Mouse (Mus musculus): ENCODE measurements around the gene Syn2.

The Syn2 gene

DNA sequence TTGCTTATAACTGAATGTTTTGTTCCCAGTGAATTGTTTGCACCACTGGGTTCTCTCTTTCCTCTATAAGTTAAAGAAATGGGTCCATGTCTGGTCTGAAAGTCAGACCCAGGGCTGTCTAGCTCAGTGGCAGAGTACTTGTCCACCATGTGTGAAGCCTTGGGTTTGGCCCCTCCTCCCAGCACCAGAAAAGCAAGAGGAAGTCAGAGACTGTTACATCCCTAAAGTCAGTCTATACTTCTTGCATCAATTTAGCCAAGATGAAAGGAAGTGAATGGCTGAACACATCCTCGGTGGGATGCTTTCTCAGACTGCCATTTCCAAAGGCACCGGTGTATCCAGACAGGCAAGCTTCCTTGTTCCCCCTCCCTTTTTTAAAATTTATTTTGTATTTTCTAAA is 156.4 kb downstream of the Syn2 start:
- in situ Hi-C loops (cut with MboI, MseI), result no loop called here

DNA sequence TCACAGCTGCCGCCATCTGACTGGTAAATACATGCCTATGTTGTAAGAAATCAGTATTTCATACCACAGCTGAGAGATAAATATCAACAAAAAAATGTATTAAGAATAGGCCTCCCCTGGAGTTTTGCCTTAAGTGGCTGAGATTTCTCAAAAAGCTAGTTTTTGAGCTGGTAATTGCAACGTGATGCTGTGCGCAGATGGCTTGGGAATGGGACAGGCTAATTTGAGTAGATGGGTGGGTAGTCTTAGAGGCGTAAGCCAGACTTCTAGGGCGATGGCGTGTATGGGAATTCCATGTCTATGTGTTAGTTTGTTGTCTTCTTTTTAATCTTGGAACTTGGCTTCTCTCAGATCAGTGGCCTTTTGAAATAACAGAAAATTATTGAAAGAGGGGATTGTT is 157.1 kb downstream of the Syn2 start:
- in situ Hi-C loops (cut with MboI, MseI), result no loop called here

DNA sequence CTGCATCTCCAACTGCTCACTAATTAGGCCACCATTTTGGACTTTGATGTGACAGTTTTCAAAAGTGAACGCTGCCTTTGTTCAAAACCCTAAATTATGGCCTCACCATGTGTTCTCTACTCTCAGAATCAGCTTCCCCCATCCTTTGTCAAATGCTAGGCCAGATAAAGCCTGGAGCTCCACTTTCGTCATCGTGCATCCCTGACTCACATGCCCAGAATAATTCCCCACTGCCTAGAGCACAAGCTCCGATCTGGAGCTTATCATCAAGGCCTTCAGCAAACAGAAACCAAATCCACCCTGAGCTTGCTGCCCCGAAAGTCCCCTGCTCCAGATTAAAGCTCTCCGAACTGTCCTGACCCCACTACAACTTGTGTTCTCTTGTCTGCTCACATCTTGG is 157.9 kb downstream of the Syn2 start:
- in situ Hi-C loops (cut with MboI, MseI), result no loop called here

DNA sequence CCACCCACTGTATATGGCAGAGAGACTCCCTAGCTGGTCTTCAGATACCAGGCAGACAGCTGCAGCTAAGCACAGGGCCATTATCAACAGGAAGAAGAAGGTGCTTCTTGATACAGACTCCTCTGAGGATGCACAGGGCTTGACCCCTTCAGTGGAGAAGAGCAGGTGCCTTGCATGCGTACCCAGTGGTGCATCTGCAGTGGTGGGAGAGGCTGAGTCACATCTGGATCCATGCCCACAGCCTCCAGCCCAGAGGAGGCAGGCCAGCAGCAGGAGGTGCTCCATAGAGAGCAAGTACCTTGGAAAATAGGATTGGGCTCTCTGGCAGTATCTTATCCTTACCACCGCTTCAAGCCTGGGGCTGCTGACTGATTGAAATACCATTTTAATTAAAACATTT is 159.2 kb downstream of the Syn2 start:
- in situ Hi-C loops (cut with MboI, MseI), result no loop called here

DNA sequence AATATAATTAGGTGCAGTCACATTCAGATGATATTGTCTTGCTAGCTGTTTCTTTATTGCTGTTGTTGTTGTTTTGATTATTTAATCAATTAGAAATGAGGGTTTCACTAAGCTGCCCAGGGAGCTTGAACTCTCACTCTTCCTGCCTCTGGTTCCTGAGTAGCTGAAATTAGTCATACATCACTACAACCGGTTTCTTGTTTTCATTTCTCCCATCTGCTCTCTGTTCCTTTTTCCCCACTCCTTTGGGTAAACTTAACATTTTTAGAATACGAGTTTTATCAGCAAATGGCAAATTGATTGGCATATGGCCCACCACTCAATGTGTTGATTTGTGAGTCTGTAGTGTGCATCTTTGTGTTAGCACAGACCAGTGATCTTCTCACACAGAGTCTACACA is 172.4 kb downstream of the Syn2 start:
- in situ Hi-C loops (cut with MboI, MseI), result no loop called here

DNA sequence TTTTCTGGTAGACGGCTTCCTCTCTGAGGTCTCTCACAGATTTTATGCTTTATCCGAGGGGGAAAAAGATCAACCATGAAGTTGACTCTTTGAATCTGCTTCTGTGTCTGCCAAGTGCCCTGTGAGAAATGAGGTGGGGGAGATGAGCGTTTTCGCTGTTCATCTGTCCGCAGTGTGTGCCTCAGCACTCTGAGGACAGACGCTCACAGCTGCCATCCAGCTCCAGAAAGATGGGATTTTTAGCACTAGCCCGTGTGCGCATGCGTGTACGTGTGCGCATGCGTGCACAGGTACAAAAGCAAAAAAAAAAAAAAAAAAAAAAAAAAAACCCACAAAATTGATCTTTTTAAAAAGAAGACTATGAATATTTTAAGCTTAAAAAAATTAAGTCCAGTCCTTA is 178.1 kb downstream of the Syn2 start:
- in situ Hi-C loops (cut with MboI, MseI), result no loop called here

DNA sequence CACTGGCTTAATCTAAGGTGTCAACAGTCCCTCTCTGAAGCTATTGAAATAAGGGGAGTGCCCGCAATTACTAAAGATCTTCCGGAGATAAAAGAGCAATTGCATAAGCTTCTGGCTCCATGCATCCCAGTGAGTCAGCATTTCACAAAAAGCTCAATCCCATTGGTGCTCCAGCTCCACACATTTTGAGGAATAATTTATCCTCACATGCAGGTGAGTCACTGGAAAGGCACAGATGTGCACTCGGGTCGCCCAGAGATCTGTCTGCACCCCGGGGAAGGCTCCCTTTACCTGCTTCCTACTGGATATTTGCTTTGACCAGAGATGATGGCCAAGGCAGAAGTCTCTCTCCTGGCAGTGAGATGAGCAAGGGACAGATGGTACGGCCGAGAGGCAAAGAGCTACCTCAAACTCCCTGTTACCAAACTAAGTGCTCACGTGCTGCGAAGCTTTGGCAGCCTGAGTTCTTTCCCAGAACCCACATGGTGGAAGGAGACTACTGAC is 178.6 kb downstream of the Syn2 start:
- in situ Hi-C loops (cut with MboI, MseI), result no loop called here

DNA sequence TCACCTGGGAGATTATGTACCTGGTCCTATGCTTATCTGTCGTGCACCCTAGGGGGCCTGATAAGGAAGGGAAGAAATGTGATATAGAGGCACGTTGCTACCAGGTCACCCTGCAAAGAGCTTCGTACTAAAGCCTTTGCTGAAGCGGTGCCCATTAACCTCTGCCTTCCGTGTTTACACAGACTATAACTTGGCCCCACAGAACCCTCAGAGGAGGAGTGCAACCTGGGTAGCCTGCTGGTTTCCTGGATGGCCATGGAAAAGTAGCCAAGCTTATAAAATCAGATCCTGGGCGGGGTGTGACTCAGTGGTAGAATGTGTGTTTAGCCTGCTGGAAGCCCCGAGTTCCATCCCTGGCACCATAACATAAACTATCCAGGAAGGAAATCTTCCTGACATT is 179.2 kb downstream of the Syn2 start:
- in situ Hi-C loops (cut with MboI, MseI), result no loop called here

DNA sequence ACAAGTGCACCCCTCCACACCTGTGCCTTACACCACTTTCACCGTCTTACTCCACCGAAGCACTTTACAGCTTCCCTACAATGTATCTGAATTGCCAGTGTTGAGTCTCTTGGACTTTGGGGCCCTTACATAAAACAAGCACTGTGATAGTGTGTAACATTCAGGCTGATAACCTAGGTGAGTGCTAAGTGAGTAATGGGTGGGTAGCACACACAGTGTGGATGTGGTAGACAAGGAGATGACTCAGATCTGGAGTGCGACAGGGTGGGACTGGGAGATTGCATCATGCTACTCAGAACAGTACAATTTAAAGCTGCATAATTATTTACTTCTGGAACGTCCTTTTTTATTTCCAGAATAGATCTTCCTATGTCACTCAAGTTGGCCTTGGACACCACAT is 181.1 kb downstream of the Syn2 start:
- in situ Hi-C loops (cut with MboI, MseI), result no loop called here

DNA sequence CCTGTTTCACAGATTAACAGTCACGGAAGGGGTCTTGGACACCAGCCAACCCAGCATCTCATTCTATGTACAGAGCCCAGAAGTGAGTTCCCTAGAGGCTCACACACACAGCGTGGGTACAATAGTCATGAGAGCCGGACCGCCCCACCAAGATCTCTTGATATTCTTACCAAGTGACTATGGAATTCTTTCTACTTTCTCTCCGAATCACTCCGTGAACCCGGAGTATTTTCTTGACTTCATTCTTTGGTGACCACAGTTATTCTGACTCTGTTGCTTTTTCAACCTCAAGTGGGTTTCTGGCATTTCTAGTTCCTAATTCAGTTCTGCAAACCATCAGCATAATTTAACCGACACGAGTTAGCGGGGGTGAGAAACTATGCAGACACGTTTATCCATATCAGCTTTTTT is 182.1 kb downstream of the Syn2 start:
- in situ Hi-C loops (cut with MboI, MseI), result no loop called here

DNA sequence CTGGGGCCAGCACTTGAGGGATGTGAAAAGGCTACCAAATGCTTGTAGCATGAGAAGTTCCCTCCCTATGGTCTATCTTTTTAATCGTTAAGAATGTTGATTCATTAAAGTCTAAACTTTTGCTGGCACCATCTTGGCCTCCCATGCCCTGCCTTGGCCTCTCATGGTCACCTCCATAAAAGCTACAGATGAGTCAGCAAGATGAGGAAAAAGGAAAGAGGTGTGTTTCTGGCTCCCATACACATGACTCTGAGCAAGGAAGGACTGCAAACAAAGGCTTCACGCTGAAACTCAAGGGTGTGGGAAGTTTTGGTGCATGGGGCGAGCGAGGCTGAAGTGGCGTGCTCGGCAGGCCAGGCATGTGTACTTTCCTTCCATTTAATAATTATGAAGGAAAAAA is 184.1 kb downstream of the Syn2 start:
- in situ Hi-C loops (cut with MboI, MseI), result no loop called here

DNA sequence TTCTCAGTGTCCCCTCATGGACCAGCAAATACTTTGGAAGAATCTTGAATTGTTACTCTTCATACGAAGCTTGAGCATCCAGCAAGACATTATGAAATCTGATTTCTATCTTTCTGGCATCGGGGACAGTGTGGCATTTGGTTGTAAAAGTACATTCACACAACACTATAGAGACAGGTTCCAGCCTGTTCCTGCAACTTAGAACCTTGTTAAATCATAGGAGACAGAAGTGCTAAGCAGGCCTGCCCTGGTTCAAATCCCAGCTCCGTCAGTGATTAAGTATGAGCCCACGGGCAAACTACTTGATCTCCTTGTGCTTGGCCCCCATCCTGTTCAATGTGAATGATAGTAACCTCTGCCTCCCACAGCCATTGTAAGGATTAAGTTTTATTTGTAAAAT is 185.0 kb downstream of the Syn2 start:
- in situ Hi-C loops (cut with MboI, MseI), result no loop called here

DNA sequence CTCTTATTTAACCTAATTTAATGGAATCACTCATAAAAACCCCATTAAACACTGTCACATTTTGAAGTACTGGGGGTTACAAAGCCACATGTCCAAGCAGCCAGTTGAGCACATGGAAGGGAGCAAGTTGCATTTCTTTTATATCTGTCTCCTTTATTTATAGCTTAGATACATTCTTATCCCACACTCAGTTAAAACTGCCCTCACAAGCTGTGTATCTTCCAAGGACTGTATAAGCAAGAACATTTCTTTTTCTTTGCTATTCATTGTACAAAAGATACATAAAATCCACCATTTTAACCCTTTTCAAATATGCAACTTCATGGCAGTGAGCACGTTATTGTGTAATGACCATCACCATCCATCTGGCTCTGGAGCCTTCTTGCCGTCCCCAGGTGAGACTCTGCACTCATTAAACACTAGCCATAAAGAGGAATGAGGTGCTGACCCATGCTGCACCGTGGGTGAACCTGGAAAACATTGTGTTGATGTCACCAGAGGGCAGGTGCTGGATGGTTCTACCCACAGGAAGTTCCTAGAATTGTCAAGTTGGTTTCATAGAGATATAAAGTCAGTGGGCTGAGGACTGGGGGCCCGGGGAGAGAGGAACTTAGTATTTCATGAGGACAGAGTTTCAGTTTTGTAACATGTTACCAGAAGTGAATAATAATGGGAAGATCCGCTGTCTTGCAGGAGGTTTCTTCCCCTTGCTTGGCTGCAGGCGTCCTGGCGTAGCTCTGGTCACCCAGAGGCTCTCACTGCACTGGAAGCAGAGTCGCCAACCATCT is 186.4 kb downstream of the Syn2 start:
- in situ Hi-C loops (cut with MboI, MseI), result no loop called here

DNA sequence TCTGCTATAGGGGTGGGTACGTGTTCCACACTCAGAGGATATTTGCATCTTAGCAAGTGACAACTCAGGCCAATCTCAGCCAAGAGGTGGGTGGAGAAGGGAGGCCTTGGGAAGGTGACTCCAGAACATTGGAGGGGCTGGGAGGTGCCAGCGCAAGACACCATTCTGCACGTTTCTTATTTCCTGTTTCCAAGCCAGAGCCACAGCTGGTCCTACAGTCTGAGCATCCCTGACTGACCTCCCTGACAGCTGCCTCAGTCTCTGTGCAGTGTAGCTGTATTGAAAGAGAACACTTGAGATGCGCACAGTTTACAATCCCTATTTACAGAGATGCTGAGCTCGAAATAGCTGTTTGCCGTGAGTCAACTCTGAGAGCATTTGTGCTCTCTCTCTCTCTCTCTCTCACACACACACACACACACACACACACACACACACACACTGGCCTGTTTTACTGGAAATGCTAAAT is 187.2 kb downstream of the Syn2 start:
- in situ Hi-C loops (cut with MboI, MseI), result no loop called here

DNA sequence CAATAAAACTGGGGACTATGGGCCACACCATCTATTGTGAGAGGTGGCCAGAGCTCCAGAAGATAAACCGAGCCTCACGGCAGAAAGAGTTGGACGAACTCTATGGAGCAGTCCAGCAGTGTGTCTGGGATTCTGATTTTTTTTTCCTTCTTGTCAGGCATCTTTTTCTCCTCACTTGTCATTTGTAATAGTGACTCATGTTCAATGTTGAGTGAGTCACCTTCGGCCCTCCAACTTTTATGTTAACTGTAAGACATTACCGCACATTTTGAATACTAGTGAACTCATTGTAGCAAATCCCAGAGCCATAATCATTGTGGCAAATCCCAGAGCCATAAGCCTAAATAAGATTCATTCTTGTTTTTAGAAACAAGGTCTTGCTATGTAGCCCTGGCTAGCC is 188.3 kb downstream of the Syn2 start:
- in situ Hi-C loops (cut with MboI, MseI), result no loop called here

DNA sequence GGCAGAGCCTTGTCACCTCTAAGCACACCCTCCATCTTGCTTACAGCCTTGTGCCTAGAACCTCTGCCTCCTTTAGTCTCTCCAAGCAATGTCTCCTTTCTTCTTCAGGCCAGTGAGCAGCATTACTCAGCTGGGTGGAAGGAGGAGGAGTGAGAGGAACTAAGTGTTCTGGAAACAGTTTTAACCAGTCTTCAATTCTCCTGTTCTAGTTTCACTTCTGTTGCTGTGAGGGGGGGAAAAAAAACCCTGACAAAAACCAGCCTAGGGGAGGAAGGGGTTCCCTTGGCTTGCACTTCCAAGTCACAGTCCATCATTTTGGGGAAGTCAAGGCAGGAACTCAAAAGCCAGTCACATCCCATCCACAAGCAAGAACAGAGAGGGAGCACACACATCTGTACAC is 196.3 kb downstream of the Syn2 start:
- in situ Hi-C loops (cut with MboI, MseI), result no loop called here
